Mouse (Mus musculus): ENCODE results near the gene Tmem200b. TPM values are rescaled to one million over a fixed set of nuclear protein-coding genes. Genes with fewer than 3 reads are reported as not detected.

Tmem200b gene
- polyA plus RNA-seq, 1 experiment from 2014 or later = 0.19 TPM

GRCm38 (mm10) chr4:131881306-131881705, 40.3 kb upstream of the Tmem200b start:
- no peak overlapping the region for H3K4me3 ChIP-seq (replicated peaks; ENCODE audit: low read length)
- no peaks in the 10 kb centered on the region for H3K27me3 ChIP-seq (ENCODE audit: control insufficient read depth, insufficient read depth, low read length)
- WGBS = 91% methylated on average over 7 of the region's 7 CpGs

GRCm38 (mm10) chr4:131883571-131883970, 38.0 kb upstream of the Tmem200b start:
- no peak overlapping the region for H3K27ac ChIP-seq
- 80% methylated on average over 6 of the region's 6 CpGs for WGBS
- no peak for ATAC-seq (ENCODE audit: low FRiP score)
- no peak overlapping the region for H3K4me3 ChIP-seq (replicated peaks; ENCODE audit: low read length)
- no peak for DNase-seq (ENCODE audit: low spot score)
- no peak overlapping the region for H3K4me2 ChIP-seq (replicated peaks)
- no peaks in the 10 kb centered on the region for H3K27me3 ChIP-seq (ENCODE audit: control insufficient read depth, insufficient read depth, low read length)
- H3K9ac ChIP-seq = no peak overlapping the region
- no peaks in the 10 kb centered on the region for H3K9me3 ChIP-seq (ENCODE audit: control insufficient read depth, low read length)
- H3K36me3 ChIP-seq (replicated peaks; ENCODE audit: control insufficient read depth, insufficient read depth) = peaks cover 19% of the 10 kb centered on the region
- peaks cover 13% of the 10 kb centered on the region for H3K4me1 ChIP-seq (replicated peaks; ENCODE audit: control insufficient read depth, insufficient read depth, low read length)

More at GRCm38 (mm10) chr4:131881306-131881705, 40.3 kb upstream of the Tmem200b start:
- no peak for ATAC-seq (ENCODE audit: low FRiP score)
- Histone ChIP-seq H3K9ac (no peak overlapping the region), H3K4me1 (replicated peaks; ENCODE audit: control insufficient read depth, insufficient read depth, low read length) (peaks cover 30% of the 10 kb centered on the region), H3K4me2 (replicated peaks) (no peak overlapping the region), H3K27ac (no peak overlapping the region), H3K9me3 (ENCODE audit: control insufficient read depth, low read length) (no peaks in the 10 kb centered on the region), H3K36me3 (replicated peaks; ENCODE audit: control insufficient read depth, insufficient read depth) (peaks cover 9% of the 10 kb centered on the region)
- DNase-seq (ENCODE audit: low spot score) = no peak

- Histone ChIP-seq H3K4me3 (replicated peaks; ENCODE audit: low read length) (no peak overlapping the region), H3K4me1 (replicated peaks; ENCODE audit: control insufficient read depth, insufficient read depth, low read length) (0 out of 2 replicates have a peak, but pooled peaks cover 9% of the 10 kb centered on the region), H3K9me3 (ENCODE audit: control insufficient read depth, low read length) (no peaks in the 10 kb centered on the region), H3K27ac (no peak overlapping the region), H3K9ac (no peak overlapping the region), H3K36me3 (replicated peaks; ENCODE audit: control insufficient read depth, insufficient read depth) (peaks cover 22% of the 10 kb centered on the region), H3K4me2 (replicated peaks) (no peak overlapping the region), H3K27me3 (ENCODE audit: control insufficient read depth, insufficient read depth, low read length) (no peaks in the 10 kb centered on the region)
- WGBS = 82% methylated on average over 6 of the region's 6 CpGs
- no peak for ATAC-seq (ENCODE audit: low FRiP score)
- no peak for DNase-seq (ENCODE audit: low spot score)
These were observed 36.2 kb upstream of the Tmem200b start for GRCm38 (mm10) chr4:131885376-131885775.

GRCm38 (mm10) chr4:131888564-131888963, 33.0 kb upstream of the Tmem200b start:
- Histone ChIP-seq H3K27me3 (ENCODE audit: control insufficient read depth, insufficient read depth, low read length) (no peaks in the 10 kb centered on the region), H3K27ac (no peak overlapping the region), H3K4me1 (replicated peaks; ENCODE audit: control insufficient read depth, insufficient read depth, low read length) (0 out of 2 replicates have a peak, but pooled peaks cover 1% of the 10 kb centered on the region), H3K4me2 (replicated peaks) (no peak overlapping the region), H3K9me3 (ENCODE audit: control insufficient read depth, low read length) (no peaks in the 10 kb centered on the region), H3K9ac (no peak overlapping the region), H3K4me3 (replicated peaks; ENCODE audit: low read length) (no peak overlapping the region), H3K36me3 (replicated peaks; ENCODE audit: control insufficient read depth, insufficient read depth) (peaks cover 40% of the 10 kb centered on the region)
- ATAC-seq (ENCODE audit: low FRiP score) (no peak), DNase-seq (ENCODE audit: low spot score) (no peak)
- 83% methylated on average over 1 of the region's 1 CpGs for WGBS

GRCm38 (mm10) chr4:131890692-131891091, 30.9 kb upstream of the Tmem200b start:
- Histone ChIP-seq H3K9me3 (ENCODE audit: control insufficient read depth, low read length) (no peaks in the 10 kb centered on the region), H3K27me3 (ENCODE audit: control insufficient read depth, insufficient read depth, low read length) (no peaks in the 10 kb centered on the region), H3K4me1 (replicated peaks; ENCODE audit: control insufficient read depth, insufficient read depth, low read length) (no peaks in the 10 kb centered on the region), H3K9ac (no peak overlapping the region), H3K4me3 (replicated peaks; ENCODE audit: low read length) (no peak overlapping the region), H3K4me2 (replicated peaks) (no peak overlapping the region), H3K27ac (no peak overlapping the region), H3K36me3 (replicated peaks; ENCODE audit: control insufficient read depth, insufficient read depth) (peaks cover 54% of the 10 kb centered on the region)
- DNase-seq (ENCODE audit: low spot score) = no peak
- whole genome bisulfite sequencing = 96% methylated on average over 3 of the region's 3 CpGs
- ATAC-seq (ENCODE audit: low FRiP score) = no peak

GRCm38 (mm10) chr4:131897109-131897508, 24.5 kb upstream of the Tmem200b start:
- no peak overlapping the region for H3K27ac ChIP-seq
- ATAC-seq (ENCODE audit: low FRiP score) (no peak), DNase-seq (ENCODE audit: low spot score) (no peak)
- no peaks in the 10 kb centered on the region for H3K9me3 ChIP-seq (ENCODE audit: control insufficient read depth, low read length)
- H3K27me3 ChIP-seq (ENCODE audit: control insufficient read depth, insufficient read depth, low read length) = no peaks in the 10 kb centered on the region
- no peak overlapping the region for H3K4me2 ChIP-seq (replicated peaks)
- WGBS = 94% methylated on average over 5 of the region's 5 CpGs
- H3K9ac ChIP-seq = no peak overlapping the region
- peaks cover 83% of the 10 kb centered on the region for H3K36me3 ChIP-seq (replicated peaks; ENCODE audit: control insufficient read depth, insufficient read depth)
- no peaks in the 10 kb centered on the region for H3K4me1 ChIP-seq (replicated peaks; ENCODE audit: control insufficient read depth, insufficient read depth, low read length)
- no peak overlapping the region for H3K4me3 ChIP-seq (replicated peaks; ENCODE audit: low read length)

- Histone ChIP-seq H3K4me1 (replicated peaks; ENCODE audit: control insufficient read depth, insufficient read depth, low read length) (no peaks in the 10 kb centered on the region), H3K27ac (no peak overlapping the region), H3K27me3 (ENCODE audit: control insufficient read depth, insufficient read depth, low read length) (no peaks in the 10 kb centered on the region), H3K4me2 (replicated peaks) (no peak overlapping the region), H3K4me3 (replicated peaks; ENCODE audit: low read length) (no peak overlapping the region), H3K36me3 (replicated peaks; ENCODE audit: control insufficient read depth, insufficient read depth) (peaks cover 80% of the 10 kb centered on the region), H3K9me3 (ENCODE audit: control insufficient read depth, low read length) (no peaks in the 10 kb centered on the region), H3K9ac (no peak overlapping the region)
- WGBS = 97% methylated on average over 8 of the region's 8 CpGs
- ATAC-seq (ENCODE audit: low FRiP score) = no peak
- DNase-seq (ENCODE audit: low spot score) = no peak
These were observed 23.8 kb upstream of the Tmem200b start for GRCm38 (mm10) chr4:131897787-131898186.

- Histone ChIP-seq H3K36me3 (replicated peaks; ENCODE audit: control insufficient read depth, insufficient read depth) (peaks cover 77% of the 10 kb centered on the region), H3K27ac (no peak overlapping the region), H3K9ac (no peak overlapping the region), H3K4me1 (replicated peaks; ENCODE audit: control insufficient read depth, insufficient read depth, low read length) (no peaks in the 10 kb centered on the region), H3K9me3 (ENCODE audit: control insufficient read depth, low read length) (no peaks in the 10 kb centered on the region), H3K27me3 (ENCODE audit: control insufficient read depth, insufficient read depth, low read length) (no peaks in the 10 kb centered on the region), H3K4me2 (replicated peaks) (no peak overlapping the region), H3K4me3 (replicated peaks; ENCODE audit: low read length) (no peak overlapping the region)
- no peak for DNase-seq (ENCODE audit: low spot score)
- WGBS = 79% methylated on average over 12 of the region's 12 CpGs
- no peak for ATAC-seq (ENCODE audit: low FRiP score)
These were observed 22.9 kb upstream of the Tmem200b start for GRCm38 (mm10) chr4:131898503-131899179.

- WGBS = 84% methylated on average over 6 of the region's 6 CpGs
- H3K27me3 ChIP-seq (ENCODE audit: control insufficient read depth, insufficient read depth, low read length) = no peaks in the 10 kb centered on the region
- DNase-seq (ENCODE audit: low spot score) = no peak
- no peaks in the 10 kb centered on the region for H3K4me1 ChIP-seq (replicated peaks; ENCODE audit: control insufficient read depth, insufficient read depth, low read length)
- no peak overlapping the region for H3K27ac ChIP-seq
- H3K4me3 ChIP-seq (replicated peaks; ENCODE audit: low read length) = no peak overlapping the region
- no peak for ATAC-seq (ENCODE audit: low FRiP score)
- peaks cover 77% of the 10 kb centered on the region for H3K36me3 ChIP-seq (replicated peaks; ENCODE audit: control insufficient read depth, insufficient read depth)
- no peak overlapping the region for H3K9ac ChIP-seq
- H3K4me2 ChIP-seq (replicated peaks) = no peak overlapping the region
- no peaks in the 10 kb centered on the region for H3K9me3 ChIP-seq (ENCODE audit: control insufficient read depth, low read length)
These were observed 22.4 kb upstream of the Tmem200b start for GRCm38 (mm10) chr4:131899180-131899554.

GRCm38 (mm10) chr4:131901090-131901489, 20.5 kb upstream of the Tmem200b start:
- Histone ChIP-seq H3K27ac (no peak overlapping the region), H3K36me3 (replicated peaks; ENCODE audit: control insufficient read depth, insufficient read depth) (peaks cover 75% of the 10 kb centered on the region), H3K9me3 (ENCODE audit: control insufficient read depth, low read length) (no peaks in the 10 kb centered on the region), H3K4me3 (replicated peaks; ENCODE audit: low read length) (no peak overlapping the region), H3K4me2 (replicated peaks) (no peak overlapping the region), H3K27me3 (ENCODE audit: control insufficient read depth, insufficient read depth, low read length) (no peaks in the 10 kb centered on the region), H3K9ac (no peak overlapping the region), H3K4me1 (replicated peaks; ENCODE audit: control insufficient read depth, insufficient read depth, low read length) (no peaks in the 10 kb centered on the region)
- DNase-seq (ENCODE audit: low spot score) = no peak
- no peak for ATAC-seq (ENCODE audit: low FRiP score)
- 92% methylated on average over 15 of the region's 15 CpGs for WGBS

Data from hindbrain, embryonic 14.5 days (tissue).